Mouse (Mus musculus): ENCODE measurements around the gene Gm21663. TPM values are rescaled to one million over a fixed set of nuclear protein-coding genes. Genes with fewer than 3 reads are reported as not detected.

Gm21663 gene
- 0.06 TPM in 1 of 2 replicates, not detected in the other for polyA plus RNA-seq (2012; rRNA removed)

GRCm38 (mm10) chr5:25942281-25942680, at the start of gene Gm21663:
Gene Gm21663 (minus strand): TSS chr5:25942381.

GRCm38 (mm10) chr5:25988550-25988949, 46.4 kb upstream of the Gm21663 start, which contains the start of gene Gm21698:
Gene Gm21698 (minus strand): TSS chr5:25988650.

GRCm38 (mm10) chr5:25972563-25972962, 30.4 kb upstream of the Gm21663 start, which contains the start of gene Gm21680:
Gene Gm21680 (minus strand): TSS chr5:25972663.

GRCm38 (mm10) chr5:25954317-25954716, 12.1 kb upstream of the Gm21663 start, which contains the start of gene Gm21671:
Gene Gm21671 (minus strand): TSS chr5:25954417.

Other genes with a start within 250 kb of the Gm21663 start
- gene Xrcc2, start 236.6 kb downstream of the Gm21663 start, polyA plus RNA-seq (2012; rRNA removed) = 14.3 and 14.4 TPM in 2 replicates
- gene Actr3b, start 182.4 kb downstream of the Gm21663 start, polyA plus RNA-seq (2012; rRNA removed) = 17.0 and 22.3 TPM in 2 replicates
- gene Gm21671, start 12.0 kb upstream of the Gm21663 start, polyA plus RNA-seq (2012; rRNA removed) = 0.15 TPM in 1 of 2 replicates, not detected in the other
- gene Gm21680, start 30.3 kb upstream of the Gm21663 start, polyA plus RNA-seq (2012; rRNA removed) = not detected in 2 replicates
- 0.06 and 0.15 TPM in 2 replicates for gene Gm21698, start 46.3 kb upstream of the Gm21663 start, polyA plus RNA-seq (2012; rRNA removed)
- 0.09 and 0.14 TPM in 2 replicates for gene Gm1979, start 62.4 kb upstream of the Gm21663 start, polyA plus RNA-seq (2012; rRNA removed)
- gene Gm5862, start 80.5 kb upstream of the Gm21663 start, polyA plus RNA-seq (2012; rRNA removed) = not detected in 2 replicates
- 0.26 and 0.29 TPM in 2 replicates for gene Speer4a, start 97.2 kb upstream of the Gm21663 start, polyA plus RNA-seq (2012; rRNA removed)
- 0.09 TPM in 1 of 2 replicates, not detected in the other for gene Gm7347, start 116.2 kb upstream of the Gm21663 start, polyA plus RNA-seq (2012; rRNA removed)
- gene Gm10471, start 146.9 kb upstream of the Gm21663 start, polyA plus RNA-seq (2012; rRNA removed) = 0.08 TPM in 1 of 2 replicates, not detected in the other
- 0.07 TPM in 1 of 2 replicates, not detected in the other for gene 5031410I06Rik, start 163.0 kb upstream of the Gm21663 start, polyA plus RNA-seq (2012; rRNA removed)
- gene Gm10220, start 179.0 kb upstream of the Gm21663 start, polyA plus RNA-seq (2012; rRNA removed) = not detected in 2 replicates

Measured in ovary, adult 2 months (tissue).